8 mouse cellular contexts compared by ENCODE assay signal in the genomic region with DNA sequence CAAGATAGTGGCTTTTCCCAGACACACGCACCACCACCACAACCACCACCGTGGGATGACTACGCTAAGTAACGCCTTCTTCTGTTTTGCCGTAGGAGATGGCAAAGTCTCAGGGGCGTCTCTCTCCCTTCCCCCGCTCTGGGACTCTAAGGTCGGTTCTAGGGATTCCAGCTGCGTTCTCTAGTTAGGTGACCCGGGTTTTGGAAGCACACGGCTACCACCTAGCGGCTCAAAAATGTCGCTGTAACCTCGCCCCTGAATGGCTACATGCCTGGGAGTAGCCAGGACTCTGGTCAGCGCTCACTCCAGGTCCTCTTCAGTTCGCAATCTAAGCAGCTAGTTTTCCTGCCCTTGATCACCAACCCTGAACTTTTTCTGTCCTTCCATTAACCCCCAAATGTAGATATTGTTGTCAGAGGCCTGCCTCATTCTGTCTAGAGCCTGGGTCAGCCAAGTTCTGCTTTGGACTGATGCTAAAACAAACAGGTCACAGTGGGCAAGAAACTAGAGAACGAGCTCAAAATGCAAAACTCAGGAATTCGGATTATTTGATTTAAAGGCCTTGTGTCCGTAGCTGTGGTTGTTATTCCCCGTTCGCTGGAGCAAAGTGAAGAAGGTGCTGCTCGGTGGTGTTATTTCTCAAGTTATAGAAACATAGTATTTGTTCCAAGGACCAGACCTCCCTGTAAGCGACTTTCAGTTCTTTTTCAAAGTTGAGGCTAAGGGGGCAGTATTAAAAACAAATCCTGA. TPM values are rescaled to one million over a fixed set of nuclear protein-coding genes. Genes with fewer than 3 reads are reported as not detected.
DNase-seq lines count a peak whose midpoint lies in the region; ATAC-seq and TF ChIP-seq lines count a peak whose summit lies in the region.

No protein-coding gene starts in this region.

- peak; percentile 62 for DNase-seq in A20 (ENCODE audit: low read depth, low spot score)
- peak; percentile 89 for DNase-seq in adrenal gland, postnatal 14 days
- peak; percentile 88 for DNase-seq in embryonic facial prominence, embryonic 10.5 days (ENCODE audit: low spot score)
- peak; percentile 82 to 87 for DNase-seq in heart, adult 18-20 months
- peak; percentile 81 for DNase-seq in kidney, adult 11 months
- peak; percentile 90 for DNase-seq in limb, embryonic 11.5 days (ENCODE audit: low spot score)
- peak; percentile 50 to 53 for DNase-seq in spleen, adult 2 months (ENCODE audit: low read depth in 1 of 2, low spot score in 2 of 2)

- peaks cover 50% of the 10 kb centered on the region for H3K4me1 ChIP-seq in embryonic facial prominence, embryonic 10.5 days
- H3K4me1 ChIP-seq in limb, embryonic 11.5 days (ENCODE audit: control insufficient read depth, insufficient read depth, low read length) = peaks cover 25% of the 10 kb centered on the region
- peaks cover 44% of the 10 kb centered on the region for H3K4me1 ChIP-seq in midbrain, embryonic 13.5 days (replicated peaks)
- peaks cover 7% of the 10 kb centered on the region for H3K4me1 ChIP-seq in spleen, adult 2 months (ENCODE audit: control insufficient read depth, insufficient read depth, insufficient read length)

- H3K9ac ChIP-seq in limb, embryonic 11.5 days (ENCODE audit: low read length) = no peak overlapping the region
- H3K9ac ChIP-seq in midbrain, embryonic 13.5 days (replicated peaks) = peak overlapping the region; percentile 81

- H3K27me3 ChIP-seq in embryonic facial prominence, embryonic 10.5 days (replicated peaks; ENCODE audit: low read depth, poor library complexity, severe bottlenecking) = peaks cover 44% of the 10 kb centered on the region
- peaks cover 22% of the 10 kb centered on the region for H3K27me3 ChIP-seq in limb, embryonic 11.5 days (ENCODE audit: control insufficient read depth, insufficient read depth, low read length)
- H3K27me3 ChIP-seq in midbrain, embryonic 13.5 days = peaks cover 29% of the 10 kb centered on the region
- H3K27me3 ChIP-seq in spleen, adult 2 months (ENCODE audit: control insufficient read depth, insufficient read depth, low read length) = peaks cover 13% of the 10 kb centered on the region

- H3K27ac ChIP-seq in embryonic facial prominence, embryonic 10.5 days (replicated peaks) = no peak overlapping the region
- no peak overlapping the region for H3K27ac ChIP-seq in limb, embryonic 11.5 days (replicated peaks; ENCODE audit: low read depth, low read length)
- peak overlapping the region; percentile 74; the same call in 1 of the 2 replicates for H3K27ac ChIP-seq in midbrain, embryonic 13.5 days
- H3K27ac ChIP-seq in spleen, adult 2 months (ENCODE audit: insufficient read depth, low read length) = no peak overlapping the region

- peak overlapping the region; percentile 96 for H3K4me2 ChIP-seq in limb, embryonic 11.5 days (ENCODE audit: low read depth, severe bottlenecking)
- H3K4me2 ChIP-seq in midbrain, embryonic 13.5 days (replicated peaks) = peak overlapping the region; percentile 77

- peak overlapping the region; percentile 70 for H3K4me3 ChIP-seq in embryonic facial prominence, embryonic 10.5 days
- peak overlapping the region; percentile 57 for H3K4me3 ChIP-seq in limb, embryonic 11.5 days (ENCODE audit: low read depth, low read length)
- peak overlapping the region; percentile 64 for H3K4me3 ChIP-seq in midbrain, embryonic 13.5 days (replicated peaks)
- H3K4me3 ChIP-seq in spleen, adult 2 months (ENCODE audit: extremely low read depth, insufficient read depth, insufficient read length) = peak overlapping the region; percentile 26; the same call in 1 of the 2 replicates

- H3K9me3 ChIP-seq in embryonic facial prominence, embryonic 10.5 days = no peaks in the 10 kb centered on the region
- H3K9me3 ChIP-seq in limb, embryonic 11.5 days (ENCODE audit: control insufficient read depth, low read length) = no peaks in the 10 kb centered on the region
- no peaks in the 10 kb centered on the region for H3K9me3 ChIP-seq in midbrain, embryonic 13.5 days

- peak; percentile 79 for ATAC-seq in limb, embryonic 11.5 days (ENCODE audit: insufficient number of reproducible peaks, low FRiP score, low TSS enrichment, low read depth)
- ATAC-seq in midbrain, embryonic 13.5 days = peak; percentile 72

- WGBS in embryonic facial prominence, embryonic 10.5 days = 6% methylated on average over 23 of the region's 23 CpGs
- WGBS in limb, embryonic 11.5 days = 6% methylated on average over 23 of the region's 23 CpGs
- 6% methylated on average over 23 of the region's 23 CpGs for WGBS in midbrain, embryonic 13.5 days
- WGBS in spleen, adult 2 months = 18% methylated on average over 23 of the region's 23 CpGs

- TF ChIP-seq POLR2A in spleen, adult 2 months (IDR thresholded peaks at IDR 0.05; ENCODE audit: low read depth, low read length) = no peak

- TF ChIP-seq CTCF in spleen, adult 2 months (IDR thresholded peaks at IDR 0.05; ENCODE audit: extremely low read depth, insufficient read depth, insufficient read length, insufficient replicate concordance) = peak; percentile 62; the same call in 1 of the 2 replicates

- H3K36me3 ChIP-seq in embryonic facial prominence, embryonic 10.5 days (replicated peaks) = peaks cover 43% of the 10 kb centered on the region
- H3K36me3 ChIP-seq in limb, embryonic 11.5 days (ENCODE audit: control insufficient read depth, insufficient read depth, low read length) = peaks cover 7% of the 10 kb centered on the region
- peaks cover 32% of the 10 kb centered on the region for H3K36me3 ChIP-seq in midbrain, embryonic 13.5 days
- H3K36me3 ChIP-seq in spleen, adult 2 months (ENCODE audit: control insufficient read depth, insufficient read depth, low read length) = peaks cover 8% of the 10 kb centered on the region

RNA-seq across cellular contexts. Expression of a gene that starts 1.3 kb away (rescaled TPM):
- 2.1 TPM in 2 replicates for total RNA-seq in adrenal gland, postnatal 14 days (2021)
- polyA plus RNA-seq in embryonic facial prominence, embryonic 10.5 days (2016; fragmentation: Nextera tagmentation; extraction: Ambion mirVana) = 2.8 and 3.4 TPM in 2 replicates
- total RNA-seq in heart, adult 18-20 months (2021) = 1 to 10 TPM; 3.8 to 4.1 TPM
- polyA plus RNA-seq in limb, embryonic 11.5 days (2014; fragmentation: Nextera tagmentation; extraction: Ambion mirVana) = 12.7 and 16.8 TPM in 2 replicates
- polyA plus RNA-seq in midbrain, embryonic 13.5 days (2015; fragmentation: Nextera tagmentation; extraction: Ambion mirVana) = 3.5 and 3.6 TPM in 2 replicates
- polyA plus RNA-seq in spleen, adult 2 months (2012; rRNA removed) = 0.62 and 0.95 TPM in 2 replicates

RNA-seq across cellular contexts. Expression of a gene that starts 14.5 kb away (rescaled TPM):
- 351 and 422 TPM in 2 replicates for total RNA-seq in adrenal gland, postnatal 14 days (2021)
- polyA plus RNA-seq in embryonic facial prominence, embryonic 10.5 days (2016; fragmentation: Nextera tagmentation; extraction: Ambion mirVana) = 1,564 and 1,604 TPM in 2 replicates
- total RNA-seq in heart, adult 18-20 months (2021) = 100 to 1,000 TPM; 151 to 158 TPM
- 1,519 and 1,530 TPM in 2 replicates for polyA plus RNA-seq in limb, embryonic 11.5 days (2014; fragmentation: Nextera tagmentation; extraction: Ambion mirVana)
- 592 and 605 TPM in 2 replicates for polyA plus RNA-seq in midbrain, embryonic 13.5 days (2015; fragmentation: Nextera tagmentation; extraction: Ambion mirVana)
- 57.0 and 65.2 TPM in 2 replicates for polyA plus RNA-seq in spleen, adult 2 months (2012; rRNA removed)

RNA-seq across cellular contexts. Expression of a gene that starts 54.9 kb away (rescaled TPM):
- 0.23 TPM in 1 of 2 replicates, not detected in the other for total RNA-seq in adrenal gland, postnatal 14 days (2021)
- 5.0 TPM in 2 replicates for polyA plus RNA-seq in embryonic facial prominence, embryonic 10.5 days (2016; fragmentation: Nextera tagmentation; extraction: Ambion mirVana)
- not detected for total RNA-seq in heart, adult 18-20 months (2021)
- not detected in 2 replicates for polyA plus RNA-seq in limb, embryonic 11.5 days (2014; fragmentation: Nextera tagmentation; extraction: Ambion mirVana)
- polyA plus RNA-seq in midbrain, embryonic 13.5 days (2015; fragmentation: Nextera tagmentation; extraction: Ambion mirVana) = 1.3 and 1.8 TPM in 2 replicates
- not detected in 2 replicates for polyA plus RNA-seq in spleen, adult 2 months (2012; rRNA removed)
